Mouse (Mus musculus) left cerebral cortex, adult 11 months (tissue): ENCODE measurements at regions not wholly inside any gene's neighbourhood (a gene's known extent, or its start where the extent isn't known, plus 50 kb on each side); places are given as distances from the start of the nearest gene placed in this dataset.

Source experiments
- DNase-seq: peaks from one replicate; pipeline ENCODE4 v3.0.0; 2022; ENCODE audit warnings: low spot score

DNA sequence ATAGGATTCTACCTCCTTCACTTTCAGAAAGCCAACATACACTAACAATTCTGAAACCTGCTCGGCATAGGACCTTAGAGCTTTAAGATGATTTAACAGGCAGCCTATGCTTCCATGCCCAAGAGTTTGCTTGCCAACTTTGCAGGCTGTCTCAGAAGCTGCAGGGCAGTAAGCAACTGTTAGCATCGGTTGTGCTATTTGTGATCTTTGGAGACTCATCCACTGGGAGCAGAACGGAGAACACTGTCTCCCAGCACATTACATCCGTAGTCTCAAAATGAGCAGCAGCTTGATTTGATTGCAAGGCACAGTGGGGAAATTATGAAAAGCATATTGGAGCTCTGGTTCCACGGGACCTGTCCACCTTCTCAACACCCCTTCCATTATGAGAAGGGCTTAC lies 108.5 kb upstream of the Pter start:
- DNase-seq: no peak

- no peak for DNase-seq
Observed at GRCm38 (mm10) chr2:12825902-12826301, 97.9 kb upstream of the Pter start.

GRCm38 (mm10) chr2:12833579-12833978 lies 90.3 kb upstream of the Pter start:
- no peak for DNase-seq

DNA sequence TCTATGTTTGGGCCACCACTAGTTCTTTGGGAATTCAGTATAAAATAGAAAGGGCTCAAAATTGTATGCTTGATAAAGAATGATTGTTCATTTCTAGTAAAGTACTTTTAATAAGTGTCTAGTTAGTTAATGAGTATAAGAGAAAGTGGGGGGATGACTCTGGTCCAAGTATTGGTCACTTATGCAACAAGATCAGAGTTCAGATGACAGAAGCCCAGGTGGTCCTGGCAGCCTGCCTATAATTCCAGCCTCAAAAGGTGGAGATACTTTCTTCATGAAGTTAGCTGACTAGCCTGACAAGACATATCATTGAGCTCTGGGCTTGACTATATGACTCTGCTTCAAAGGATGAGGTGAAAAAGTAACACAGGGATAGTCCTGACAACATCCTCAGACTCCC lies 57.3 kb upstream of the Pter start:
- DNase-seq: no peak

DNA sequence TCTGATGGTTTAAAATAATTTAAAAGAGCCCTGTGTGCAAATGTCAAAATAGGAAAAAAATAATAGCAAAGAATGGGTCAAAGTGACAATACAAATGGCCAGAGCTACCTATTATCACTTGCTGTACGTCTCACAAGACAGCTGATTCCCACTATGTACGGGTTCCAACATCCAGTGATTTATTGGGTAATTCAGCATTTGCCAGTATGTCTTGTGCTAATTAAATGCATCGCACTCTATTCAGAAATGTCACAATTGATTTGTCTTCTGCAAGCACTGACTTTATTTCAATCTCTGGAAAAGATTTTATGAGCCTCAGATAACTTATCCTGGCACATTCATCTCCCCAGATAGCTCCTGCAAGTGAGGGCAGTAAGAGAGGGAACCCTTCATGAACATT lies 55.1 kb upstream of the Pter start:
- no peak for DNase-seq
